Mouse (Mus musculus): ENCODE data around the gene Maged1. TPM values are rescaled to one million over a fixed set of nuclear protein-coding genes. Genes with fewer than 3 reads are reported as not detected.

Maged1 gene
- polyA plus RNA-seq (2012; fragmentation: generic; extraction: Trizol), result 100 to 1,000 TPM; 144 to 443 TPM

DNA sequence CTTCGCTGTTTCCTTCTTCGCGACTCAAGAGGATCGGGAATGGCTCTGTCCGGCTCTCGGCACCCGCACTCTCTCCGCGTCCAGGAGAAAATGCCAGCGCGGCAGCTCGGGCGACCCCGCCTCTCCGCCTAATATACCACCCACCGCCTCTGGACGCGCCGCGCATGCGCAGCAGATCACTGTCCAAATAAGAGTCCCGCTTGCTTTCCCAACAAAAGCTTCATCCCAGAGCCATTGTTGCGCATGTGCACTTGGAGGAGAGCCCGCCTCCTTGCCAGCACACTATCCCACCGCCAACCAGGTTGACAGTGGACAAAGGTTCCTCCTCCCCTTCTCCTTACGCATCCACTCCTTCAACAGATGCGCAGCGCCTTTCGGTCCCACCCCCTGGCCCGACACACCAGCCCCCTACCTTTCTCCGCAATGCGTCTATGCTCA, at the start of gene Maged1:
TSS of gene Maged1 (minus strand) at position 226 of the 438 bp plus-strand sequence.

Other genes starting within 250 kb of the Maged1 start
- not detected for gene Fam90a1b, start 175.4 kb downstream of the Maged1 start, polyA plus RNA-seq (2012; fragmentation: generic; extraction: Trizol)
- gene Apoo, start 175.0 kb downstream of the Maged1 start, polyA plus RNA-seq (2012; fragmentation: generic; extraction: Trizol), result 10 to 100 TPM in 1 of 2 experiments, 1 to 10 TPM in 1; 8.7 to 16.0 TPM
- gene Gspt2, start 93.9 kb upstream of the Maged1 start, polyA plus RNA-seq (2012; fragmentation: generic; extraction: Trizol), result 1 to 10 TPM; 1.2 to 6.2 TPM
- gene Zxdb, start 182.4 kb upstream of the Maged1 start, polyA plus RNA-seq (2012; fragmentation: generic; extraction: Trizol), result 1 to 10 TPM in 1 of 2 experiments, under 1 TPM in 1; 0.29 to 1.7 TPM

All from C3H10T1/2 (cell line).